Mouse (Mus musculus): Measurements from ENCODE around the gene Gm21973.

- TF ChIP-seq CTCF (IDR thresholded peaks at IDR 0.05; ENCODE audit: low read depth, low read length) (no peak), POLR2A (IDR thresholded peaks at IDR 0.05; ENCODE audit: borderline replicate concordance, low read depth, low read length) (no peak)
These were observed 41.2 kb downstream of the Gm21973 start for GRCm38 (mm10) chr15:10366331-10366730.
